Mouse (Mus musculus) brown adipose tissue, adult 24 weeks (tissue): ENCODE results near the gene Inhba. TPM values are rescaled to one million over a fixed set of nuclear protein-coding genes. Genes with fewer than 3 reads are reported as not detected.

ENCODE experiments used
- H3K27ac ChIP-seq: fragments of 200-500 bp; replicated peaks from 2 replicates; pipeline ENCODE4 v1.5.1; 2012; ENCODE audit warnings: low read depth, mild to moderate bottlenecking, low read length
- H3K4me1 ChIP-seq: fragments of 200-500 bp; 2 replicates; pipeline ENCODE4 v1.6.1; 2012; ENCODE audit warnings: low read length, mixed read lengths; ENCODE audit not compliant: control insufficient read depth, insufficient read depth, insufficient read length
- H3K4me3 ChIP-seq: fragments of 200-500 bp; 2 replicates; pipeline ENCODE4 v1.5.1; 2012; ENCODE audit warnings: low read depth, mild to moderate bottlenecking, low read length, moderate library complexity; ENCODE audit not compliant: insufficient read depth
- polyA plus RNA-seq: library from polyadenylated mRNA; stranded (reverse); fragments of >200 nt; gene quantifications from 2 replicates; pipeline ENCODE4 v1.2.4, GENCODE M21; 2012; ENCODE audit not compliant: missing spikeins, insufficient read depth, insufficient read length

The Inhba gene
- polyA plus RNA-seq, 1 experiment = not detected

DNA sequence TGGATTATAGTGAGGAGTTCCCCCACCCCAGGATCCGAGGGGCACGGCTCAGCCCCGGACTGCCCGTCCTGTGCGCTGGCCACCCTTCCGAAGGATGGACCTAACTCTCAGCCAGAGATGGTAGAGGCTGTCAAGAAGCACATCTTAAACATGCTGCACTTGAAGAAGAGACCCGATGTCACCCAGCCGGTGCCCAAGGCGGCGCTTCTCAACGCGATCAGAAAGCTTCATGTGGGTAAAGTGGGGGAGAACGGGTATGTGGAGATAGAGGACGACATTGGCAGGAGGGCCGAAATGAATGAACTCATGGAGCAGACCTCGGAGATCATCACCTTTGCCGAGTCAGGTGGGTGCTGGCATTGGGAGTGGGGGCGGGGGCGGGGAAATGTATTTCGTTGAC, 5.7 kb downstream of the Inhba start:
- peak overlapping the region; percentile 21 for H3K4me3 ChIP-seq
- H3K27ac ChIP-seq = no peak overlapping the region
- H3K4me1 ChIP-seq = no peaks in the 10 kb centered on the region; the same call in 1 of the 2 replicates

GRCm38 (mm10) chr13:16017777-16018176, 6.1 kb downstream of the Inhba start:
- Histone ChIP-seq H3K4me1 (no peaks in the 10 kb centered on the region), H3K4me3 (peak overlapping the region; percentile 21; the same call in 1 of the 2 replicates), H3K27ac (no peak overlapping the region)

DNA sequence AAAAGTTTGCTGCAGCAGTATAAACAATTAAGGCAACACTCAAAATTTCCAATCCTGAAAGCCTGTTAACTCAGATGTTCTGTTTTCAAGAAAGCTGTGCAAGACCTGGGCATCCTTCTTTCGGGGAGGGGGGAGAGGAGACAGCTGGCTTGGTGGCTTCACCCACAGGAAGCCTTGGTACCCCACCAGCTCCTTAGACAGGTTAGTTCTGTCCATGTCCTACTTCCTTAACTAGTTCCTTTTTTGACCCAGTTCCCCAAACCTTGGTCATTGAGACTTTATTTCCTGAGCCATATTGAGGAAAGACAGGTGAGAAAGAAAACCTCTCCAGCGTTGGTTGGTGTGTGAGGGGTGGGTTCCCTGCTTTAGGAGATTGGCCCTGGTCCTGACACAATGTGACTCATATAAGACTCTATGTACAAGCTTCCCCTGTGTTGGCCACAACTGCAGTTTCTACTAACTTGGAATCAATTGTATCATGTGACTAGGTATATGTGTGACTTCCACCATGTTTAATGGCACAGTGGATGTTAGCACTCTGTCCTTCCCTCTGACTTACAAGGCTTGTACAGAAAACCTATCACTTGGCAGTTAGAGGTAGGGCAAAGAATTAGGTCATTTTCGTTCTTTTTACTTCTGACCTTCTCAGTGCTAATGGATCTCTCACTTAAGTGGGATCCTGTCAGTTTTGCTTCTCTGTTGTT, 7.3 kb downstream of the Inhba start:
- no peak overlapping the region for H3K4me3 ChIP-seq
- no peaks in the 10 kb centered on the region for H3K4me1 ChIP-seq
- no peak overlapping the region for H3K27ac ChIP-seq

GRCm38 (mm10) chr13:16020659-16021058, 9.0 kb downstream of the Inhba start:
- Histone ChIP-seq H3K4me3 (no peak overlapping the region), H3K27ac (no peak overlapping the region)

GRCm38 (mm10) chr13:16021181-16021580, 9.5 kb downstream of the Inhba start:
- H3K4me1 ChIP-seq = no peaks in the 10 kb centered on the region
- H3K4me3 ChIP-seq = no peak overlapping the region
- H3K27ac ChIP-seq = no peak overlapping the region

More at GRCm38 (mm10) chr13:16020659-16021058, 9.0 kb downstream of the Inhba start:
- no peaks in the 10 kb centered on the region for H3K4me1 ChIP-seq

- H3K4me3 ChIP-seq = no peak overlapping the region
- no peak overlapping the region for H3K27ac ChIP-seq
- H3K4me1 ChIP-seq = no peaks in the 10 kb centered on the region
Measured at GRCm38 (mm10) chr13:16021849-16022248, 10.2 kb downstream of the Inhba start.

- Histone ChIP-seq H3K4me1 (no peaks in the 10 kb centered on the region), H3K27ac (no peak overlapping the region), H3K4me3 (no peak overlapping the region)
Measured at GRCm38 (mm10) chr13:16022536-16022935, 10.9 kb downstream of the Inhba start.

GRCm38 (mm10) chr13:16023070-16024039, 11.7 kb downstream of the Inhba start:
- Histone ChIP-seq H3K4me3 (no peak overlapping the region), H3K27ac (no peak overlapping the region), H3K4me1 (no peaks in the 10 kb centered on the region)

DNA sequence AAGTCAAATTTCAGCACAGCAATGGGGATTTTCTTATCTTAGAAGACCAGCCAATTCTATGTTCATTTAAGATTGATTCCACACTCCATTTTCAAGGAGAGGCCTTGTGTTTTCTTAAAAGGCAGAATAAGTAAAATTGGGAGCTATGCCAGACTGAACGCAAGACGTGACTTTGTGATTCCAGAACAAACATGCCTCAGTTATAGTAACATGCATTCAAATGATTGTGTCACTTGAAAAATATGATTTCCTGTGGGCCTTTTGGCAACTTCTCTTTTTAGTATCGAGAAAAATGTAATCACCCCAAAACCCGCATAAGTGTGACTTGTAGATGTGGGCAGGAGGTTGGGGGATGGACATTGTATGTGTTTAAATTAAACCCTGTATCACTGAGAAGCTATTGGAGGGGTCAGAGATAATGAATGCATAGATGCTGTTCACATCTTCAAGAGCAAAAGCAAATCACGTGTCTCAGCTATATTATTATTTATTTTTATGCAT, 19.0 kb downstream of the Inhba start:
- no peaks in the 10 kb centered on the region for H3K4me1 ChIP-seq
- no peak overlapping the region for H3K4me3 ChIP-seq
- H3K27ac ChIP-seq = no peak overlapping the region

GRCm38 (mm10) chr13:16032425-16032824, 20.8 kb downstream of the Inhba start:
- no peak overlapping the region for H3K27ac ChIP-seq
- H3K4me3 ChIP-seq = no peak overlapping the region
- H3K4me1 ChIP-seq = no peaks in the 10 kb centered on the region

DNA sequence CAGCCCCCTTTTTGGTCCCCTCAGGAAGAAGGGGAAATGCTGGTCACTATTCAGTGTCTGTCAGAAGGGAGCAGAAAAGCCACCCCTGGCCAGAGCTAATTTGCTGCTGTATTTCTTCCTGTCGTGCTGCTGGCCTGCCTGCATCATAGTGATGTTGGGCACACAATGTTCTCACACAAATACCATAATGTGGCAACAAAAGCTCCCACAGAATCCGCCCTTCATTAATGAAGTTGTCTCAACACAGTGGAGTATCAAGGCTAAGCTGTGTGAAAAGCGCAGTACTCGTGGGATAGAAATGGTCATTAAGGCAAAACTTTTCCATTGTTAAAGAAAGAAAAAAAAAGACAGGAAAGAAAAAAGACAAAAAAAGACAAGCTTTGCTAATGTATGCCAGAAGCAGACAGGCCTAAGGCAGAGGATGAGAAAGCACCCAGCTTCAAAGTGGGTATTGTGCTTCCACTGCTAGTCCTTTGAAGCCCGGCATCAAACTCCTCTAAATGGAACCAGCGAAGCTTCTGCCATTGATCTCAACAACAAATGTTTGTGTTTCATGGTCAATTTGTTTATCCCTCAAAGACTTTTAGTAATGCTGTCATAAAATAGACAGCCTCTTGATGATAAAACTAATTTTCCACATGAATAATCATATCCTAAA, 21.4 kb downstream of the Inhba start:
- Histone ChIP-seq H3K4me3 (no peak overlapping the region), H3K27ac (no peak overlapping the region), H3K4me1 (no peaks in the 10 kb centered on the region)

DNA sequence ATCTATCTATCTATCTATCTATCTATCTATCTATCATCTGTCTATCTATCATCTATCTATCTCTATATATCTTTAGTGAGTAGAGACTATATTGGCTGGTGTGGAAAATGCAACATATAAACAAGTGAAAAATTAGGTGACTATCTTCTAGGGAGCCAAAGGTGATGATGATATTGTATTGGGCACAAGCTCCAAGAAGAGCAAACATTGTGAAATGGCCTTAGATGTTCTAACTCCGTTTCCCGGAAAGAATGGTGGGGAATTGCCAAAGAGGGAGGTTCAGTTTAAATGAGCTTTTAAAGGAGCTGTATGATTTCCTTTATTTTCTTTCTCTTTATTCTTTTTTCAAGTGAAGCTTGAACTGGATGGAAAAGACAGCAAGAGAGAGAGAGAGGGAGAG, 57.4 kb downstream of the Inhba start:
- H3K4me1 ChIP-seq = no peaks in the 10 kb centered on the region
- H3K27ac ChIP-seq = no peak overlapping the region
- H3K4me3 ChIP-seq = no peak overlapping the region

GRCm38 (mm10) chr13:16077276-16077675, 65.6 kb downstream of the Inhba start:
- no peak overlapping the region for H3K27ac ChIP-seq
- no peak overlapping the region for H3K4me3 ChIP-seq
- H3K4me1 ChIP-seq = no peaks in the 10 kb centered on the region

DNA sequence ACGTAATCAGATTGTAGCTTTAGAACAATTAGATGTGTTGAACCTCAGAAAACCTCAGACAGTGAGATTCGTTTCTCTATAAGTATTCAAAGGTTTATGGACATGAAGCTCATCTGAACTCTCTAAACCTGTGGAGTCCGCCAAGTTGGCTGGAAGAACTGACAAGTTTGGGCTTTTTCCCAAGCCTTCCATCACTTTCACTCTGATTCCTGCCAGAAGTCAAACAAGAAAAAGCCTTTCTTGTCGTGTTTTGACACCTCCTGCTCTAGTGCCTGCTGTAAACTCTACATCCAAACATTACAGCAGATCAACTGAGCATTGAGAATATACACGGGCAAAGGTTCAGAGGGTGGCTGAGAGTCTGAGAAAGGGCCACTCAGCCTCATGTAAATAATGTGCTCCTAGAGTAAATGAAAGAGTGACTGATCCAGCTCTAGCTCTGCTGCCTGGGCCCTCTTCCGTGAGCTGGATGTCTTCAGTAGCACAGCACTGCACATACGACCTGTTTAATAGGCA, 66.6 kb downstream of the Inhba start:
- H3K4me1 ChIP-seq = no peaks in the 10 kb centered on the region
- H3K4me3 ChIP-seq = no peak overlapping the region
- no peak overlapping the region for H3K27ac ChIP-seq

DNA sequence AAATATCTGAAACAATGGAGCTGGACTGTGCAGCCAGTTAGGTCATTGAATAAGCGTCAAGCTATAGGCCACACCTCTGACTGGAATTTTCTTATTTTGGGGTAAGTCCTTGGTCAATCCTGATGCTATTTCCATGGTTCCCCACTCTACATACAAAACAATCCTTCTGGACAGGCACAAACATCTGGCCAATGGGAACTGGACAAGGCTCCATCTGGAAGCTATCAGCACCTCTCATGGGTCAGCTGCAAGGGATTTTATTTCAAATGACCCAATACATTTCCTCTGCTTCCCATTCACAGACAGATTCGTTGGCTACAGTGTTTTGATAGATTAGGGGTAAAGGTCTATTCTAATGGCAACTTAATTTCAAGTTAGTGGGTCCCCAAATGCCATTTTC, 68.6 kb downstream of the Inhba start:
- no peak overlapping the region for H3K27ac ChIP-seq
- no peak overlapping the region for H3K4me3 ChIP-seq
- no peaks in the 10 kb centered on the region for H3K4me1 ChIP-seq
